Mouse (Mus musculus): Measurements from ENCODE around the gene Slc4a3. TPM values are rescaled to one million over a fixed set of nuclear protein-coding genes. Genes with fewer than 3 reads are reported as not detected.
A peak's percentile ranks its signal among the peaks of the same experiment; 100 is the strongest.

The Slc4a3 gene
- polyA plus RNA-seq, 1 experiment from 2014 or later = 15.4 TPM

GRCm38 (mm10) chr1:75518427-75518826 is 27.6 kb upstream of the Slc4a3 start:
- no peak overlapping the region for H3K4me2 ChIP-seq (ENCODE audit: low read depth, low read length)
- H3K9ac ChIP-seq (ENCODE audit: low read length) = no peak overlapping the region
- ATAC-seq (ENCODE audit: insufficient read depth, low FRiP score) = no peak
- no peaks in the 10 kb centered on the region for H3K36me3 ChIP-seq (ENCODE audit: control insufficient read depth, insufficient read depth, low read length)
- no peaks in the 10 kb centered on the region for H3K27me3 ChIP-seq (ENCODE audit: control insufficient read depth, insufficient read depth, low read length)
- no peaks in the 10 kb centered on the region for H3K9me3 ChIP-seq (replicated peaks; ENCODE audit: control insufficient read depth, low read length)
- 94% methylated on average over 4 of the region's 4 CpGs for WGBS
- H3K4me1 ChIP-seq (ENCODE audit: control insufficient read depth, insufficient read depth, low read length) = peaks cover 18% of the 10 kb centered on the region
- peak overlapping the region; percentile 72 for H3K27ac ChIP-seq (ENCODE audit: low read length)
- H3K4me3 ChIP-seq (replicated peaks; ENCODE audit: low read length) = no peak overlapping the region

GRCm38 (mm10) chr1:75519576-75519975 is 26.5 kb upstream of the Slc4a3 start:
- Histone ChIP-seq H3K27me3 (ENCODE audit: control insufficient read depth, insufficient read depth, low read length) (no peaks in the 10 kb centered on the region), H3K4me1 (ENCODE audit: control insufficient read depth, insufficient read depth, low read length) (peaks cover 18% of the 10 kb centered on the region), H3K9ac (ENCODE audit: low read length) (no peak overlapping the region), H3K4me2 (ENCODE audit: low read depth, low read length) (no peak overlapping the region), H3K4me3 (replicated peaks; ENCODE audit: low read length) (no peak overlapping the region), H3K9me3 (replicated peaks; ENCODE audit: control insufficient read depth, low read length) (no peaks in the 10 kb centered on the region), H3K36me3 (ENCODE audit: control insufficient read depth, insufficient read depth, low read length) (no peaks in the 10 kb centered on the region), H3K27ac (ENCODE audit: low read length) (peak overlapping the region; percentile 95)
- WGBS = 26% methylated on average over 5 of the region's 5 CpGs
- ATAC-seq (ENCODE audit: insufficient read depth, low FRiP score) = no peak

- peaks cover 18% of the 10 kb centered on the region for H3K4me1 ChIP-seq (ENCODE audit: control insufficient read depth, insufficient read depth, low read length)
- peak within 1 kb of the TSS; percentile 95 for H3K27ac ChIP-seq (ENCODE audit: low read length)
- peak within 1 kb of the TSS; percentile 74 for H3K4me3 ChIP-seq (replicated peaks; ENCODE audit: low read length)
- peak within 1 kb of the TSS; percentile 68 for H3K4me2 ChIP-seq (ENCODE audit: low read depth, low read length)
- ATAC-seq (ENCODE audit: insufficient read depth, low FRiP score) = peak; percentile 97
- no peaks in the 10 kb centered on the region for H3K9me3 ChIP-seq (replicated peaks; ENCODE audit: control insufficient read depth, low read length)
- peak within 1 kb of the TSS; percentile 74 for H3K9ac ChIP-seq (ENCODE audit: low read length)
- no peaks in the 10 kb centered on the region for H3K36me3 ChIP-seq (ENCODE audit: control insufficient read depth, insufficient read depth, low read length)
- WGBS = under 1% methylated on average over 46 of the region's 46 CpGs
- H3K27me3 ChIP-seq (ENCODE audit: control insufficient read depth, insufficient read depth, low read length) = no peaks in the 10 kb centered on the region
Observed at GRCm38 (mm10) chr1:75521321-75522031, 24.6 kb upstream of the Slc4a3 start, which contains the start of gene Stk11ip. Stk11ip (plus strand) TSS chr1:75521529.

- Histone ChIP-seq H3K4me3 (replicated peaks; ENCODE audit: low read length) (no peak overlapping the region), H3K36me3 (ENCODE audit: control insufficient read depth, insufficient read depth, low read length) (0 out of 2 replicates have a peak, but pooled peaks cover 7% of the 10 kb centered on the region), H3K9ac (ENCODE audit: low read length) (no peak overlapping the region), H3K27ac (ENCODE audit: low read length) (no peak overlapping the region), H3K27me3 (ENCODE audit: control insufficient read depth, insufficient read depth, low read length) (no peaks in the 10 kb centered on the region), H3K4me1 (ENCODE audit: control insufficient read depth, insufficient read depth, low read length) (peaks cover 12% of the 10 kb centered on the region), H3K9me3 (replicated peaks; ENCODE audit: control insufficient read depth, low read length) (no peaks in the 10 kb centered on the region), H3K4me2 (ENCODE audit: low read depth, low read length) (no peak overlapping the region)
- WGBS = 87% methylated on average over 7 of the region's 7 CpGs
- no peak for ATAC-seq (ENCODE audit: insufficient read depth, low FRiP score)
Observed at GRCm38 (mm10) chr1:75524679-75525078, 21.4 kb upstream of the Slc4a3 start.

GRCm38 (mm10) chr1:75530546-75530945 is 15.5 kb upstream of the Slc4a3 start:
- Histone ChIP-seq H3K9ac (ENCODE audit: low read length) (no peak overlapping the region), H3K36me3 (ENCODE audit: control insufficient read depth, insufficient read depth, low read length) (0 out of 2 replicates have a peak, but pooled peaks cover 7% of the 10 kb centered on the region), H3K9me3 (replicated peaks; ENCODE audit: control insufficient read depth, low read length) (no peaks in the 10 kb centered on the region), H3K27me3 (ENCODE audit: control insufficient read depth, insufficient read depth, low read length) (no peaks in the 10 kb centered on the region), H3K4me3 (replicated peaks; ENCODE audit: low read length) (no peak overlapping the region), H3K4me1 (ENCODE audit: control insufficient read depth, insufficient read depth, low read length) (no peaks in the 10 kb centered on the region), H3K27ac (ENCODE audit: low read length) (no peak overlapping the region), H3K4me2 (ENCODE audit: low read depth, low read length) (no peak overlapping the region)
- WGBS = 72% methylated on average over 4 of the region's 4 CpGs
- ATAC-seq (ENCODE audit: insufficient read depth, low FRiP score) = no peak

GRCm38 (mm10) chr1:75532280-75533172 is 13.5 kb upstream of the Slc4a3 start:
- H3K36me3 ChIP-seq (ENCODE audit: control insufficient read depth, insufficient read depth, low read length) = peaks cover 10% of the 10 kb centered on the region; the same call in 1 of the 2 replicates
- ATAC-seq (ENCODE audit: insufficient read depth, low FRiP score) = no peak
- no peaks in the 10 kb centered on the region for H3K4me1 ChIP-seq (ENCODE audit: control insufficient read depth, insufficient read depth, low read length)
- H3K4me2 ChIP-seq (ENCODE audit: low read depth, low read length) = no peak overlapping the region
- H3K9ac ChIP-seq (ENCODE audit: low read length) = no peak overlapping the region
- no peak overlapping the region for H3K4me3 ChIP-seq (replicated peaks; ENCODE audit: low read length)
- no peak overlapping the region for H3K27ac ChIP-seq (ENCODE audit: low read length)
- no peaks in the 10 kb centered on the region for H3K9me3 ChIP-seq (replicated peaks; ENCODE audit: control insufficient read depth, low read length)
- 90% methylated on average over 19 of the region's 19 CpGs for WGBS
- no peaks in the 10 kb centered on the region for H3K27me3 ChIP-seq (ENCODE audit: control insufficient read depth, insufficient read depth, low read length)

GRCm38 (mm10) chr1:75533325-75534252 is 12.5 kb upstream of the Slc4a3 start:
- Histone ChIP-seq H3K4me2 (ENCODE audit: low read depth, low read length) (no peak overlapping the region), H3K4me1 (ENCODE audit: control insufficient read depth, insufficient read depth, low read length) (no peaks in the 10 kb centered on the region), H3K27me3 (ENCODE audit: control insufficient read depth, insufficient read depth, low read length) (no peaks in the 10 kb centered on the region), H3K9ac (ENCODE audit: low read length) (no peak overlapping the region), H3K9me3 (replicated peaks; ENCODE audit: control insufficient read depth, low read length) (no peaks in the 10 kb centered on the region), H3K4me3 (replicated peaks; ENCODE audit: low read length) (no peak overlapping the region), H3K27ac (ENCODE audit: low read length) (no peak overlapping the region), H3K36me3 (ENCODE audit: control insufficient read depth, insufficient read depth, low read length) (peaks cover 7% of the 10 kb centered on the region; the same call in 1 of the 2 replicates)
- no peak for ATAC-seq (ENCODE audit: insufficient read depth, low FRiP score)
- 86% methylated on average over 19 of the region's 19 CpGs for WGBS

GRCm38 (mm10) chr1:75537587-75537986 is 8.5 kb upstream of the Slc4a3 start:
- Histone ChIP-seq H3K27ac (ENCODE audit: low read length) (no peak overlapping the region), H3K36me3 (ENCODE audit: control insufficient read depth, insufficient read depth, low read length) (peaks cover 3% of the 10 kb centered on the region; the same call in 1 of the 2 replicates), H3K9me3 (replicated peaks; ENCODE audit: control insufficient read depth, low read length) (no peaks in the 10 kb centered on the region), H3K4me3 (replicated peaks; ENCODE audit: low read length) (no peak overlapping the region), H3K27me3 (ENCODE audit: control insufficient read depth, insufficient read depth, low read length) (no peaks in the 10 kb centered on the region), H3K9ac (ENCODE audit: low read length) (no peak overlapping the region), H3K4me2 (ENCODE audit: low read depth, low read length) (no peak overlapping the region), H3K4me1 (ENCODE audit: control insufficient read depth, insufficient read depth, low read length) (no peaks in the 10 kb centered on the region)
- WGBS = 81% methylated on average over 2 of the region's 2 CpGs
- ATAC-seq (ENCODE audit: insufficient read depth, low FRiP score) = no peak
